Mouse (Mus musculus) bone marrow, adult 2 months (tissue): ENCODE data around the gene Dcaf11. TPM values are rescaled to one million over a fixed set of nuclear protein-coding genes. Genes with fewer than 3 reads are reported as not detected.
A peak's percentile ranks its signal among the peaks of the same experiment; 100 is the strongest.

Experiments
- H3K27ac ChIP-seq: fragments of 200-500 bp; 2 replicates; pipeline ENCODE4 v1.5.1; 2012; ENCODE audit warnings: low read depth, mild to moderate bottlenecking, control low read depth, inconsistent platforms, low read length; ENCODE audit not compliant: control insufficient read depth, poor library complexity, insufficient read depth
- H3K4me1 ChIP-seq: fragments of 200-500 bp; 2 replicates; pipeline ENCODE4 v1.6.1; 2011; ENCODE audit warnings: low read length; ENCODE audit not compliant: control insufficient read depth, insufficient read depth
- H3K4me3 ChIP-seq: fragments of 200-500 bp; replicated peaks from 2 replicates; pipeline ENCODE3; 2011; ENCODE audit warnings: mild to moderate bottlenecking, low read depth, low read length, control low read depth; ENCODE audit not compliant: control insufficient read depth
- CTCF ChIP-seq: fragments of 200-500 bp; IDR thresholded peaks from 2 replicates; pipeline ENCODE4 v1.5.1; 2011; ENCODE audit warnings: low read length, control low read depth; ENCODE audit not compliant: control insufficient read depth, insufficient read depth
- POLR2A ChIP-seq: fragments of 200-500 bp; IDR thresholded peaks from 2 replicates; pipeline ENCODE4 v1.6.1; 2011; ENCODE audit warnings: low read depth, mild to moderate bottlenecking, control low read depth, low read length, borderline replicate concordance; ENCODE audit not compliant: control insufficient read depth
- WGBS: fragments of 180-500 bp; shearing (Covaris S2); methylation state at CpG from one replicate; pipeline ENCODE4 v1.1.7; 2018; 5-methylcytosine and 5-hydroxymethylcytosine counted together
- polyA plus RNA-seq: library from polyadenylated mRNA; stranded (reverse); fragments of >200 nt; gene quantifications from 2 replicates; pipeline ENCODE4 v1.2.4, GENCODE M21; 2011; ENCODE audit warnings: low replicate concordance; ENCODE audit not compliant: missing spikeins, insufficient read depth, insufficient read length

Dcaf11 gene
- polyA plus RNA-seq, 1 experiment, result 42.3 TPM

DNA sequence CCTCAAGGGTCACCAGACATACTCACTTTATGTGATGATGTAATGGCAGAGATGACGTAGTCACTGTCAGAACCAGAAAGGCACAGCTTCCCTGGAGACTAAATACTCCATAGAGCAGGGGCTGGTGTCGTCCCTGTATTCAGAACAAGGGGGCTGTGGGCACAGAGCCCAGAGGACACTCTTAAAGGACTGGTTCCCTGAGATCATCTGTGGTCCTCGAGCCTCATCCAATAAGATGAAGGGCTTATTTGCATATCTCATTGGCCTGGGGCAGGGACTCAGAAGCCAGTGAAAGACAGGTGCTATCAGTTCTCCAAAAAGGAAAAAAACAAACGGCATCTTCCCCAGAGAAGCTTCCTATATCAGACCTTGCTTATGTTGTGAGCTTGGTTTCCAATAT lies 35.7 kb upstream of the Dcaf11 start:
- Histone ChIP-seq H3K4me1 (no peaks in the 10 kb centered on the region), H3K4me3 (no peak overlapping the region), H3K27ac (no peak overlapping the region)
- 42% methylated on average over 4 of the region's 4 CpGs for WGBS
- no peak for TF ChIP-seq CTCF
- no peak for TF ChIP-seq POLR2A

GRCm38 (mm10) chr14:55524785-55525184 lies 35.0 kb upstream of the Dcaf11 start, which contains the start of gene Nrl:
Gene Nrl (minus strand): TSS chr14:55524981.
- H3K4me1 ChIP-seq, result no peaks in the 10 kb centered on the region
- WGBS, result 51% methylated on average over 8 of the region's 8 CpGs
- TF ChIP-seq POLR2A (no peak), CTCF (no peak)
- H3K27ac ChIP-seq, result no peak within 1 kb of the TSS
- H3K4me3 ChIP-seq, result no peak within 1 kb of the TSS

DNA sequence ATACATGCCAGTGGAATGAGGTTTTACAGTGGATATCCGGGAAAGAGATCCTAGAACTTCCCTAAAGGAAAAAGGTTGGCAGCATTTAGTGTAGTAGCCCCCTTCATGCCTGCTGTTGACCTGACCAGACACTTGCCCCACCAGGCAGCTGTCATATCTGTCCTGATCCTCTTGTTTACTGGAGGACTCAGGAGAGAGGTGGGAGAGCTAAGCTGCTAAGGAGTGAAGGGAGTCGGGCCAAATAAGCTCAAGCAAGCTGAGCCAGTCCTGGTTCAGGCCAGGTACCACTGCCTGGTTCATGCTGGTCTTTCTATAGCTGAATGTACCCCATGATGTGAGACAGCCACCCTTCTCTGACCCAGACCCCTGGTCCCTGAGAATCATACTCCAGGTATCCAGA lies 33.1 kb upstream of the Dcaf11 start:
- no peak overlapping the region for H3K27ac ChIP-seq
- WGBS, result 76% methylated on average over 2 of the region's 2 CpGs
- H3K4me1 ChIP-seq, result no peaks in the 10 kb centered on the region
- H3K4me3 ChIP-seq, result no peak overlapping the region
- TF ChIP-seq POLR2A (no peak), CTCF (no peak)

- Histone ChIP-seq H3K4me3 (no peak overlapping the region), H3K27ac (no peak overlapping the region), H3K4me1 (no peaks in the 10 kb centered on the region)
- TF ChIP-seq CTCF, result no peak; the same call in 1 of the 2 replicates
- no peak for TF ChIP-seq POLR2A
- WGBS, result 10% methylated on average over 3 of the region's 3 CpGs
Measured at GRCm38 (mm10) chr14:55527940-55528339, 31.9 kb upstream of the Dcaf11 start.

DNA sequence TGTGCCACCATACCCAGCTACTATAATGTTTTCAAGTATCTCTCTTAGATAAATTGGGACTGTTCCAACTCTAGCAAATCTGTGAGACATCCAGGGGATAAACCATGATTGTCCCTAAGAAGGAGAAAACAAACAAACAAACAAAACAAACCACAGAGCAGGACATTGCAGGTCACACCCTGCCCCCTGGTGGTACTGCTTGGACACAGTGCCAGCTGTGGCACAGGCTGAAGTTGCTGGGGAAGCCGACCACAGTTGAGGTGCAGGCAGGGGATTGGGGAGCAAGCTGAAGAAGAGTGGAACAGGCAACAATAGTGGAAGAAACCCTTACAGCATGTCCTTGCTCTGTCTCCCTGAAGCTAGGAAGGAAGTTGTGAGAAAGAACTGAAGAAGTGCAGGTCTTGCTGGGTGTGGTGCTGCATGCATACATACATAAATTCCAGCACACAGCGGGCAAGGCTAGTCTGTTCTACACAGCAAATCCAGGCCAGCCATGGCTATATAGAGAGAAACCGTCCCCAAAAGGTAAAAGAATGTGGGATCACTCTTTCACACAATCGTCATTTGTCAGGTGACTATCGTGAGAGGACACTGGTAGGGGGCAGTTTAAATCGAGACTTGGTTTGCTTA lies 23.6 kb upstream of the Dcaf11 start:
- no peak overlapping the region for H3K4me3 ChIP-seq
- 65% methylated on average over 6 of the region's 6 CpGs for WGBS
- H3K4me1 ChIP-seq, result no peaks in the 10 kb centered on the region
- H3K27ac ChIP-seq, result no peak overlapping the region
- no peak for TF ChIP-seq POLR2A
- peak; percentile 91 for TF ChIP-seq CTCF

DNA sequence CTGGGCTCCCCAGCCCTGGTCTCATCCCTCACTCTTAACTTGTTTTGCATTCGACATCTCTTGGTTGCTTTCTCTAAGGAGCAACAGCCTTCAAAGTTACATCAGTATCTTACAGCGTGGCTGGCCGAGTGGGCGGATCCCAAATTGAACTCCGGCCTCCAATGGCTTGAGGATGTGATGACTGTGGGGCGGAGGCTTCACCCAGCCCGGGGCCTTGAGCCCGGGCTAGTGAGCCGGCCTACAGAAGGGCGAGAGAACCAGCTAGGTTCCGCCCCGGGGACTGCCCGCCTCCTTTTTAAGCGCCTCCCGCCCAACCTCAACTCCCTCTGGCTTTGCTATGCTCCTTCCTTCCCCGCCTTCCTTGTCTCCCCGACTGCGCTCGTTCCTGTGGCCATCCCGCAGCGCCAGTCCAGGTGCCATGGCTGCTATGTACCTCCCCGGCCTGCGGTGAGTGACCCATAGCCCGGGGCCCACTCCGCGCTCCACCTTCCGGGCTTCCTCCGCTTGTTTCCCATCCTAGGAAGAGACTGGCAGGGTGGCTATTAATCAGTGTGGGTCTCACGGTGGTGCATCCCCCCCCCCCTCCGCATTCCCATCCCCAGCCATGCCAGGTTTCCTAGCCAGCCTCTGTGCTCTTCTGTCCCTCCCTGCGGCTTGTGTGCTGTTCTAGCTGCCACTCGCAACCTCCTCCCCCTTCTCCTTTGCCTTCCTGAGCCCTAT lies 19.6 kb upstream of the Dcaf11 start, which contains the start of gene Pck2:
Gene Pck2 (plus strand): TSS at position 200 of the 720 bp plus-strand sequence.
- under 1% methylated on average over 32 of the region's 32 CpGs for WGBS
- Histone ChIP-seq H3K4me1 (no peaks in the 10 kb centered on the region), H3K4me3 (peak within 1 kb of the TSS; percentile 90), H3K27ac (peak within 1 kb of the TSS; percentile 91)
- TF ChIP-seq CTCF (no peak), POLR2A (peak; percentile 83)

DNA sequence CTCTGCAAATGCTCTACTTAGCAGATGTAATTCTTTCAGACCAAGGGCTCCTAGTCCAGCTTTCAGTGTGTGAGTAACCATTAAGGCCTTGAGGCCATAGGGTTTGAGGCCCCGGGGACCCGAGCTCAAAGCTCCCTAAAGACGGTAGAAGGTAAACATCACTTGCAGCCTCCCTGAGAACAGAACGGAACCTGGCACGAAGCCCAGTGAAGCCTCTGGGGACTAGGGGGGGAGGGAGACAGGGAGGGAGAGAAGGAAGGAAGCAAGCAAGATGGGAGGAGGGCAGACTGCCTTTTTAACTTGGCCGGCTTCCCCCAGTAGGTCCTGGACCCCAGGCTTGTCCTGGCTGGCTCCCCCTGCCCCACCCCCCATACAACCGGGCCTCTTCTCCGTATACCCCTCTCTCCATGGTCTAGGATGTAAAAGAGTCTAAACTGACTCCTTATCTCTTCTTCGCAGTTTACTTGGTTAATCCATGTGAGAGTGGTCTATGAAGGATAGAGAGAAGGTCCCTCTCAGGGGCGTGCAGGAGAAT lies 19.0 kb upstream of the Dcaf11 start:
- WGBS, result under 1% methylated on average over 10 of the region's 10 CpGs
- no peaks in the 10 kb centered on the region for H3K4me1 ChIP-seq
- H3K4me3 ChIP-seq, result peak overlapping the region; percentile 90
- TF ChIP-seq CTCF, result no peak
- no peak; the same call in 1 of the 2 replicates for TF ChIP-seq POLR2A
- peak overlapping the region; percentile 91 for H3K27ac ChIP-seq

GRCm38 (mm10) chr14:55542268-55542667 lies 17.5 kb upstream of the Dcaf11 start:
- TF ChIP-seq CTCF (no peak), POLR2A (peak; percentile 65; the same call in 1 of the 2 replicates)
- WGBS, result 65% methylated on average over 12 of the region's 12 CpGs
- Histone ChIP-seq H3K27ac (peak overlapping the region; percentile 74), H3K4me3 (peak overlapping the region; percentile 2), H3K4me1 (no peaks in the 10 kb centered on the region)
